In the genomic region with DNA sequence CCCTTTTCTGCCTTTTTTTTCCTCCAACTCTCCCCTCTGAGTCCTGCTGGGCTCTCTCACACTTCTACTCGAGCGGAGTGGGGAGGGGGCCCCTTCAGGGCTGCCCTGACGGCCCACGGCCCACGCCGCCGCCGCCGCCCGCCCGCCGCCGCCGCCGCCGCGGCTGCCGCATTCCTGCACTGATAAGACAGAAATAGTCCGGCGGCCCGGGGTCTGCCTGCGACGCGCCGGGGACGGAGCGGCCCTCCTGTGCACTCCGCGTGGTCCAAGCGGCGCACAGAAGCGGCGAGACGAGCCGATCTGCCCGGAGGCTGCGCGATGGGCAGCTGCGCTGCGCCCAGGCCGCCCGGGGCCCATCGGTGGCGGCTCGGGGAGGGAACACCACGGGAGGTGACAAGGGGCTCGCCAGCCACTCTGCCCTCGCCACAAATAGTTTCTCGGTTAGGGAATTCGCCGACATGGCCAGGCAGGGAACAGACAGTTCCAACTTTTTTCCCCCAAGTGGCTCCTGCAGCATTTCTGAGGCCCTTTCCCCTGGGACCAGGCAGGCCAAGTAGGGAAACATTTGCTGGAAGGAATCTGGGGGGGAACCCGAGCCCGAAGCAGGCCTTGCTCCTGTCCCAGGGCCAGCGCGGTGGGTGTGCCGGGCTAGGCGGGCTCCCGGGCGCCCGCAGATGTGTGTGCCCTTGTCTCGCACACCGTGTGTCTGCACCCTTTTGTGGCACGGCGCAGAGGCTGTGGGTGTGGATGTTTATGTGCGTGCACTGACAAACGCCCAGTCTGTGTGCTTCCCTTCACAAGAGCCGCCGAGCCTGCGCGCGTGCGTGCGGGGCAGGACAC, we compare ENCODE assay signal across 8 mouse cellular contexts. TPM values are rescaled to one million over a fixed set of nuclear protein-coding genes. Genes with fewer than 3 reads are reported as not detected.
A peak's percentile ranks its signal among the peaks of the same experiment; 100 is the strongest.
DNase-seq lines count a peak whose midpoint lies in the region; ATAC-seq and TF ChIP-seq lines count a peak whose summit lies in the region.

No protein-coding gene starts in this region.

- H3K4me3 ChIP-seq in intestine, embryonic 15.5 days (replicated peaks): peak overlapping the region; percentile 64
- H3K4me3 ChIP-seq in liver, postnatal 0 days (ENCODE audit: low read depth, low read length): peak overlapping the region; percentile 40
- H3K4me3 ChIP-seq in neural tube, embryonic 15.5 days (replicated peaks): peak overlapping the region; percentile 48

- no peak for TF ChIP-seq CTCF in liver, postnatal 0 days (IDR thresholded peaks at IDR 0.05; ENCODE audit: low read depth)

- H3K4me1 ChIP-seq in intestine, embryonic 15.5 days (replicated peaks): peaks cover 65% of the 10 kb centered on the region
- peaks cover 28% of the 10 kb centered on the region for H3K4me1 ChIP-seq in liver, postnatal 0 days (ENCODE audit: insufficient read depth)
- peaks cover 89% of the 10 kb centered on the region for H3K4me1 ChIP-seq in neural tube, embryonic 15.5 days

- no peaks in the 10 kb centered on the region for H3K9me3 ChIP-seq in intestine, embryonic 15.5 days
- H3K9me3 ChIP-seq in liver, postnatal 0 days (ENCODE audit: low read length): no peaks in the 10 kb centered on the region
- no peaks in the 10 kb centered on the region for H3K9me3 ChIP-seq in neural tube, embryonic 15.5 days (replicated peaks)

- peak overlapping the region; percentile 99 for H3K27ac ChIP-seq in intestine, embryonic 15.5 days
- H3K27ac ChIP-seq in liver, postnatal 0 days (ENCODE audit: low read depth): peak overlapping the region; percentile 60
- H3K27ac ChIP-seq in neural tube, embryonic 15.5 days (replicated peaks): peak overlapping the region; percentile 98

- no peak for TF ChIP-seq EP300 in liver, postnatal 0 days (IDR thresholded peaks at IDR 0.05; ENCODE audit: low read depth)

- ATAC-seq in intestine, embryonic 15.5 days: peak; percentile 55
- ATAC-seq in liver, postnatal 0 days: peak; percentile 26
- ATAC-seq in neural tube, embryonic 15.5 days (ENCODE audit: low FRiP score): peak; percentile 40

- peak overlapping the region; percentile 87 for H3K4me2 ChIP-seq in intestine, embryonic 15.5 days (replicated peaks)
- peak overlapping the region; percentile 71 for H3K4me2 ChIP-seq in liver, postnatal 0 days (ENCODE audit: low read depth, low read length)
- peak overlapping the region; percentile 88 for H3K4me2 ChIP-seq in neural tube, embryonic 15.5 days

- H3K27me3 ChIP-seq in intestine, embryonic 15.5 days (replicated peaks): peaks cover 6% of the 10 kb centered on the region; the same call in 1 of the 2 replicates
- H3K27me3 ChIP-seq in liver, postnatal 0 days (ENCODE audit: insufficient read depth, low read length): peaks cover 86% of the 10 kb centered on the region
- no peaks in the 10 kb centered on the region for H3K27me3 ChIP-seq in neural tube, embryonic 15.5 days (replicated peaks)

- H3K9ac ChIP-seq in intestine, embryonic 15.5 days: peak overlapping the region; percentile 85
- H3K9ac ChIP-seq in liver, postnatal 0 days (replicated peaks): peak overlapping the region; percentile 50
- H3K9ac ChIP-seq in neural tube, embryonic 15.5 days (replicated peaks): peak overlapping the region; percentile 82

- peak; percentile 25 to 53 for DNase-seq in left cerebral cortex, adult 18-20 months (ENCODE audit: low spot score in 2 of 2)
- no peak for DNase-seq in left cerebral cortex, adult 8-10 months (ENCODE audit: low spot score in 2 of 2)
- DNase-seq in cerebellum, postnatal 25 days: peak; percentile 61 to 73
- peak; percentile 69 to 81 for DNase-seq in gastrocnemius, postnatal 4 days (ENCODE audit: low spot score in 2 of 2)
- peak; percentile 48 for DNase-seq in liver, postnatal 0 days
- no peak for DNase-seq in layer of hippocampus, adult 9-10 months (ENCODE audit: low spot score)

- no peaks in the 10 kb centered on the region for H3K36me3 ChIP-seq in intestine, embryonic 15.5 days
- H3K36me3 ChIP-seq in liver, postnatal 0 days (replicated peaks; ENCODE audit: insufficient read depth, low read length): no peaks in the 10 kb centered on the region
- H3K36me3 ChIP-seq in neural tube, embryonic 15.5 days: no peaks in the 10 kb centered on the region

- WGBS in intestine, embryonic 15.5 days: under 1% methylated on average over 73 of the region's 73 CpGs
- under 1% methylated on average over 68 of the region's 73 CpGs for WGBS in liver, postnatal 0 days (ENCODE audit: insufficient replicate concordance)
- under 1% methylated on average over 73 of the region's 73 CpGs for WGBS in neural tube, embryonic 15.5 days

RNA-seq across cellular contexts. Expression of gene Chpf2, which starts 15.6 kb away (rescaled TPM):
- total RNA-seq in left cerebral cortex, adult 18-20 months (2021): 10 to 100 TPM; 65.9 to 76.4 TPM
- 10 to 100 TPM; 63.7 to 82.2 (median 70.9) TPM for total RNA-seq in left cerebral cortex, adult 8-10 months (2022)
- total RNA-seq in gastrocnemius, postnatal 4 days (2021): 10 to 100 TPM; 34.4 to 36.7 TPM
- 14.7 and 16.0 TPM in 2 replicates for polyA plus RNA-seq in intestine, embryonic 15.5 days (2015; fragmentation: Nextera tagmentation; extraction: Ambion mirVana)
- polyA plus RNA-seq in liver, postnatal 0 days (2015; fragmentation: Nextera tagmentation; extraction: Ambion mirVana): 13.8 and 15.9 TPM in 2 replicates
- 19.3 and 21.2 TPM in 2 replicates for polyA plus RNA-seq in neural tube, embryonic 15.5 days (2015; fragmentation: Nextera tagmentation; extraction: Ambion mirVana)

RNA-seq across cellular contexts. Expression of gene Smarcd3, which starts 22.1 kb away (rescaled TPM):
- 100 to 1,000 TPM in 1 of 2 experiments, 10 to 100 TPM in 1; 93.6 to 103 TPM for total RNA-seq in left cerebral cortex, adult 18-20 months (2021)
- total RNA-seq in left cerebral cortex, adult 8-10 months (2022): 100 to 1,000 TPM in 2 of 4 experiments, 10 to 100 TPM in 2; 98.6 to 117 (median 104) TPM
- 100 to 1,000 TPM; 131 to 137 TPM for total RNA-seq in gastrocnemius, postnatal 4 days (2021)
- polyA plus RNA-seq in intestine, embryonic 15.5 days (2015; fragmentation: Nextera tagmentation; extraction: Ambion mirVana): 15.5 and 18.4 TPM in 2 replicates
- polyA plus RNA-seq in liver, postnatal 0 days (2015; fragmentation: Nextera tagmentation; extraction: Ambion mirVana): 0.80 and 0.84 TPM in 2 replicates
- 111 and 135 TPM in 2 replicates for polyA plus RNA-seq in neural tube, embryonic 15.5 days (2015; fragmentation: Nextera tagmentation; extraction: Ambion mirVana)

RNA-seq across cellular contexts. Expression of gene Abcf2, which starts 24.9 kb away (rescaled TPM):
- total RNA-seq in left cerebral cortex, adult 18-20 months (2021): 10 to 100 TPM; 89.7 to 90.5 TPM
- total RNA-seq in left cerebral cortex, adult 8-10 months (2022): 10 to 100 TPM; 80.5 to 93.3 (median 83.7) TPM
- 10 to 100 TPM; 60.6 to 61.0 TPM for total RNA-seq in gastrocnemius, postnatal 4 days (2021)
- polyA plus RNA-seq in intestine, embryonic 15.5 days (2015; fragmentation: Nextera tagmentation; extraction: Ambion mirVana): 86.0 and 87.1 TPM in 2 replicates
- polyA plus RNA-seq in liver, postnatal 0 days (2015; fragmentation: Nextera tagmentation; extraction: Ambion mirVana): 24.9 and 26.4 TPM in 2 replicates
- polyA plus RNA-seq in neural tube, embryonic 15.5 days (2015; fragmentation: Nextera tagmentation; extraction: Ambion mirVana): 82.8 and 93.1 TPM in 2 replicates

RNA-seq across cellular contexts. Expression of gene 4931409K22Rik, which starts 45.5 kb away (rescaled TPM):
- not detected for total RNA-seq in left cerebral cortex, adult 18-20 months (2021)
- under 1 TPM in 2 of 4 experiments, not detected in 2; 0.11 to 0.16 TPM for total RNA-seq in left cerebral cortex, adult 8-10 months (2022)
- total RNA-seq in gastrocnemius, postnatal 4 days (2021): not detected
- polyA plus RNA-seq in intestine, embryonic 15.5 days (2015; fragmentation: Nextera tagmentation; extraction: Ambion mirVana): 0.05 and 0.08 TPM in 2 replicates
- not detected in 2 replicates for polyA plus RNA-seq in liver, postnatal 0 days (2015; fragmentation: Nextera tagmentation; extraction: Ambion mirVana)
- polyA plus RNA-seq in neural tube, embryonic 15.5 days (2015; fragmentation: Nextera tagmentation; extraction: Ambion mirVana): 0.24 and 0.26 TPM in 2 replicates

Comparison
In these comparisons a context has a peak if more than half of its experiments do, and no peak if none do; other contexts are left out.
1. DNase-seq: peak in left cerebral cortex, adult 18-20 months (2 of 2), cerebellum, postnatal 25 days (2 of 2), gastrocnemius, postnatal 4 days (2 of 2) and liver, postnatal 0 days (single experiment); none in left cerebral cortex, adult 8-10 months (0 of 2) and layer of hippocampus, adult 9-10 months (single experiment).
2. Peak in every context shown above with its lines, with median percentiles within 50 percentile points of each other: ATAC-seq, H3K27ac ChIP-seq, H3K4me2 ChIP-seq, H3K4me3 ChIP-seq and H3K9ac ChIP-seq.